Mouse (Mus musculus) midbrain, postnatal 0 days (tissue): ENCODE measurements at regions not wholly inside any gene's neighbourhood (a gene's known extent, or its start where the extent isn't known, plus 50 kb on each side); places are given as distances from the start of the nearest gene placed in this dataset.
"Not testable (repeated sequence)": the region's sequence is repeated elsewhere in the genome, so short reads cannot be mapped to it uniquely, and the experiment has no call there.

Source experiments
- ATAC-seq: fragments of 200-750 bp; cut with Nextera tagmentation; 2 replicates; pipeline ENCODE4 v1.8.0; 2017; ENCODE audit warnings: moderate number of reproducible peaks, mild to moderate bottlenecking, moderate TSS enrichment, moderate library complexity; ENCODE audit not compliant: low FRiP score
- DNase-seq: peaks from one replicate; pipeline ENCODE4 v3.0.0-alpha.2; 2015; ENCODE audit warnings: low spot score
- H3K27ac ChIP-seq: fragments of 300-500 bp; sonication (generic); 2 replicates; pipeline ENCODE4 v1.5.1; 2014; ENCODE audit warnings: low read depth, mild to moderate bottlenecking, low read length, mixed read lengths
- H3K27me3 ChIP-seq: fragments of 300-500 bp; sonication (generic); 2 replicates; pipeline ENCODE4 v1.6.1; 2014; ENCODE audit warnings: low read length, control low read depth, mixed read lengths; ENCODE audit not compliant: insufficient read depth
- H3K36me3 ChIP-seq: fragments of 300-500 bp; sonication (generic); 2 replicates; pipeline ENCODE4 v1.6.1; 2014; ENCODE audit warnings: low read length, control low read depth, mixed read lengths; ENCODE audit not compliant: insufficient read depth
- H3K4me1 ChIP-seq: fragments of 300-500 bp; sonication (generic); 2 replicates; pipeline ENCODE4 v1.6.1; 2014; ENCODE audit warnings: mild to moderate bottlenecking, control low read depth, antibody characterized with exemption, low read length, mixed read lengths; ENCODE audit not compliant: insufficient read depth
- H3K4me2 ChIP-seq: fragments of 300-500 bp; sonication (generic); 2 replicates; pipeline ENCODE4 v1.6.1; 2014; ENCODE audit warnings: low read depth, mild to moderate bottlenecking, low read length, mixed read lengths; ENCODE audit not compliant: poor library complexity, severe bottlenecking
- H3K4me3 ChIP-seq: fragments of 300-500 bp; sonication (generic); 2 replicates; pipeline ENCODE4 v1.5.1; 2014; ENCODE audit warnings: low read depth, mild to moderate bottlenecking, low read length, moderate library complexity
- H3K9ac ChIP-seq: fragments of 300-500 bp; sonication (generic); replicated peaks from 2 replicates; pipeline ENCODE4 v1.6.1; 2014; ENCODE audit warnings: mild to moderate bottlenecking, low read length, moderate library complexity, mixed read lengths; ENCODE audit not compliant: poor library complexity, severe bottlenecking
- H3K9me3 ChIP-seq: fragments of 300-500 bp; sonication (generic); 2 replicates; pipeline ENCODE4 v1.6.1; 2016; ENCODE audit warnings: low read length, control low read depth
- CTCF ChIP-seq: IDR thresholded peaks from 2 replicates; pipeline ENCODE4 v1.5.1; 2016; ENCODE audit warnings: antibody characterized with exemption, mild to moderate bottlenecking
- WGBS: fragments of 180-500 bp; shearing (Covaris S2); extraction: QIAGEN DNeasy Blood & Tissue Kit; methylation state at CpG from one replicate; pipeline ENCODE4 v1.1.7; 2014; 5-methylcytosine and 5-hydroxymethylcytosine counted together

GRCm38 (mm10) chr12:45177454-45177853 is 102.9 kb upstream of the Stxbp6 start:
- Histone ChIP-seq H3K9ac (no peak overlapping the region), H3K27ac (no peak overlapping the region), H3K4me2 (no peak overlapping the region), H3K9me3 (no peaks in the 10 kb centered on the region), H3K4me3 (no peak overlapping the region), H3K36me3 (no peaks in the 10 kb centered on the region), H3K27me3 (no peaks in the 10 kb centered on the region), H3K4me1 (no peaks in the 10 kb centered on the region)
- TF ChIP-seq CTCF, result no peak
- DNase-seq, result no peak
- WGBS, result 82% methylated on average over 3 of the region's 3 CpGs
- ATAC-seq, result no peak

- H3K27ac ChIP-seq, H3K4me3 ChIP-seq, H3K36me3 ChIP-seq, H3K27me3 ChIP-seq, H3K9me3 ChIP-seq, DNase-seq, H3K4me2 ChIP-seq, H3K4me1 ChIP-seq, H3K9ac ChIP-seq, ATAC-seq: not testable (repeated sequence)
- 97% methylated on average over 2 of the region's 2 CpGs for WGBS
Observed at GRCm38 (mm10) chr12:45175259-45175658, 100.8 kb upstream of the Stxbp6 start.

GRCm38 (mm10) chr12:45171927-45172642 is 97.6 kb upstream of the Stxbp6 start:
- Histone ChIP-seq H3K27ac (no peak overlapping the region), H3K9me3 (no peaks in the 10 kb centered on the region), H3K36me3 (no peaks in the 10 kb centered on the region), H3K27me3 (no peaks in the 10 kb centered on the region), H3K4me2 (no peak overlapping the region), H3K9ac (no peak overlapping the region), H3K4me3 (no peak overlapping the region), H3K4me1 (no peaks in the 10 kb centered on the region)
- peak; percentile 92 for TF ChIP-seq CTCF
- ATAC-seq, result peak; percentile 76
- WGBS, result 39% methylated on average over 8 of the region's 8 CpGs
- DNase-seq, result peak; percentile 93

- peak; percentile 62 for TF ChIP-seq CTCF
- DNase-seq (peak; percentile 60), ATAC-seq (no peak)
- Histone ChIP-seq H3K9me3 (no peaks in the 10 kb centered on the region), H3K4me1 (no peaks in the 10 kb centered on the region), H3K27ac (no peak overlapping the region), H3K4me2 (no peak overlapping the region), H3K27me3 (no peaks in the 10 kb centered on the region), H3K4me3 (no peak overlapping the region), H3K9ac (no peak overlapping the region), H3K36me3 (no peaks in the 10 kb centered on the region)
- 70% methylated on average over 4 of the region's 4 CpGs for WGBS
Observed at GRCm38 (mm10) chr12:45162011-45162410, 87.5 kb upstream of the Stxbp6 start.

- not testable (repeated sequence) for DNase-seq, H3K4me3 ChIP-seq, H3K36me3 ChIP-seq, H3K27me3 ChIP-seq, H3K9me3 ChIP-seq, H3K4me2 ChIP-seq, H3K9ac ChIP-seq, ATAC-seq, H3K4me1 ChIP-seq, H3K27ac ChIP-seq
- WGBS, result 81% methylated on average over 4 of the region's 5 CpGs
Observed at GRCm38 (mm10) chr12:45161581-45161980, 87.1 kb upstream of the Stxbp6 start.

GRCm38 (mm10) chr12:45158986-45159385 is 84.5 kb upstream of the Stxbp6 start:
- H3K4me2 ChIP-seq, result no peak overlapping the region
- H3K36me3 ChIP-seq, result no peaks in the 10 kb centered on the region
- WGBS, result 55% methylated on average over 3 of the region's 3 CpGs
- H3K9me3 ChIP-seq, result no peaks in the 10 kb centered on the region
- H3K4me1 ChIP-seq, result no peaks in the 10 kb centered on the region
- DNase-seq (peak; percentile 24), ATAC-seq (no peak)
- H3K9ac ChIP-seq, result no peak overlapping the region
- TF ChIP-seq CTCF, result peak; percentile 35; the same call in 1 of the 2 replicates
- no peak overlapping the region for H3K27ac ChIP-seq
- no peaks in the 10 kb centered on the region for H3K27me3 ChIP-seq
- no peak overlapping the region for H3K4me3 ChIP-seq
